Mouse (Mus musculus): ENCODE results near the gene Chd5.

GRCm38 (mm10) chr4:152428259-152428658, 89.8 kb downstream of the Chd5 start:
- TF ChIP-seq CTCF (IDR thresholded peaks at IDR 0.05; ENCODE audit: extremely low read depth, insufficient read length, insufficient replicate concordance, low read depth, low read length) (no peak), POLR2A (IDR thresholded peaks at IDR 0.05; ENCODE audit: low read depth, low read length) (no peak)

All from small intestine, adult 2 months (tissue).